Mouse (Mus musculus) embryo, embryonic 9.5 days (tissue): Measurements from ENCODE around the gene Ttc3.

Source experiments
- DNase-seq: peaks from one replicate; pipeline ENCODE4 v3.0.0-alpha.2; 2017; ENCODE audit errors: extremely low spot score

The Ttc3 gene

DNA sequence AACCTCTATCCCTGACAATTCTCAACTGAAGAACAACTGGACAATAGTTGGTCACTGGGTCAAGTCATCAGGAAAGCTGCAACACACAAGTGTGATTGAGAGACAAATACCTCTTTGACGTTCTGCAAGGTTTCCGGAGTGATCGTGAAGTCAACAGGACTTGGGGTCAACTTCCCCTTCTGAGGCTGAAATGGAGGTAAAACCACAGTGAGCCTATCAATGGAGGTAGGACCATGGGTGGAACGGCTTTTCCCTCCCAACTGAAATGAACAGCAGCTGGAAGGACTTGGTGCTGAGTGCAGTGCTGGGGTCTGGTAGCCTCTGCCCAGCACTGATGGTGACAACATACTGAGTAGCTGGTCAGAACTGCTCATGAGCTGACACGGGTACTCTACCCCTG lies 133.8 kb downstream of the Ttc3 start:
- no peak for DNase-seq

DNA sequence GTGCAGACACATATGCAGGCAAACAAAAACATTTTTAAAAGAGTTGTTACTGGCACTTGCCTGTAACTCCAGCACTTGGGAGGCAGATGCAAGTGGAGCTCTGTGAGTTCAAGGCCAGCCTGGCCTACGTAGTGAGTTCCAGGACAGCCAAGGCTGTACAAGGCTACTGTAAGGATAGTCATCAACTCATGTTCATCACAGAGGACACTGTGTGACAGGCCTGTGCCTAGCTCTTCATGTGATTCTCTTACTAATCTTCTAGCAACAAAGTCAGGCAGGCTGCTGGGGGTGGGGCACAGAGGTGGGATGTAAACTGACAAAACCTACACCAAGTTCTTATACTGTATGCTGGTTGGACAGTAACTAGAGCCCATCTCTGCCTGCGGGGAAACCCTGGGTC lies 136.7 kb downstream of the Ttc3 start:
- no peak for DNase-seq

DNA sequence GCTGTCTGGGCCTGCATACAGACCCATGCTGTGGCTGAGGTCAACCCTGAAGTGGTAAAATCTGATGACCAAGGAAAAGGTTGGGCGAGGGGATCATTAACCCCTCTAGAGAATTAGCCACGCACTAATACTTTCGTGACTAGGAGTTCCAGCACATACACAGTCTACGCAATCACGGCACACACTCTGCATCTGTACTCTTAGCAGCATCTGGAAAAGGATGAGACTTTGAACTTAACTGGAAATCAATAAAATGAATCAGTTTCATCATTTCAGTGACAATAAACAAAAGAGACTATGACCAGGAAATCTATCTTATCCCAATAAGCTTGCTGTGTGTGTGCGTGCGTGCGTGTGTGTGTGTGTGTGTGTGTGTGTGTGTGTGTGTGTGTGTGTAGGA lies 138.4 kb downstream of the Ttc3 start:
- no peak for DNase-seq

DNA sequence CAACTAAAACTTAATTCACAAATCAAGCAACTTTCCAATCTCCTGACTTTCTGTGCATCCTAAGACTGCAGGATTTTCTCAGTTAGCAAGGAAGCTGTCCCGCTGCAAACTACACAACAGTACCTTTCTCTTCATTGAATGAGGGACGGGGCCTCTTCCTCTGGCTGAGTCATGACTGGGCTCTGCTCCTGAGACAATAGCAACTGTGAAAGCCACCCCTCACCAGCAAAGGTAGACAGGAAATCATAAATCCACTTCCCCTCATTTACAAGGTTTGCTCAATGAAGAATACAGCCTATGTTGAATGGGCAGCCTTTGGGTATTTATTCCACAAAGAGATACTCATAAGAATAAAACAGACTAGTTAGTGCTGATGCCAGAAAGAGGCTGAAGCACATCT lies 139.6 kb downstream of the Ttc3 start:
- no peak for DNase-seq

DNA sequence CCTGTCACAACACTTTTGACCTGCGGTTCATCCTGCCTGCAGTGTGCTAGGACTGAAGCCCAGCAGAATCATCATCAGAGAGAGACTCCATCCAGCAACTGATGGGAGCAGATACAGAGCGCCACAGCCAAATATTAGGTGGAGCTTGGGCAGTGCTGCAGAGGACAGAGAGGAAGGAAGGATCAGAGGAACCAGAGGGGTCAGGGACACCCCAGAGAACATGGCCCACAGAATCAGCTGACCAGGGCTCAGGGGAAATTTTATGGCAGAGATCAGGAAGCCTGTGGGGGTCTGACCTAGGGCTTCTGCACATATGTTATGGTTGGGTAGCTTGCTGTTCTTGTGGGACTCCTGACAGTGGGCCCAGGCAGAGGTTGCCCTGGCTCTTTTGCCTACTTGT lies 147.2 kb downstream of the Ttc3 start:
- DNase-seq = no peak
